Comparison of ENCODE assay signal across 9 mouse cellular contexts in the genomic region with DNA sequence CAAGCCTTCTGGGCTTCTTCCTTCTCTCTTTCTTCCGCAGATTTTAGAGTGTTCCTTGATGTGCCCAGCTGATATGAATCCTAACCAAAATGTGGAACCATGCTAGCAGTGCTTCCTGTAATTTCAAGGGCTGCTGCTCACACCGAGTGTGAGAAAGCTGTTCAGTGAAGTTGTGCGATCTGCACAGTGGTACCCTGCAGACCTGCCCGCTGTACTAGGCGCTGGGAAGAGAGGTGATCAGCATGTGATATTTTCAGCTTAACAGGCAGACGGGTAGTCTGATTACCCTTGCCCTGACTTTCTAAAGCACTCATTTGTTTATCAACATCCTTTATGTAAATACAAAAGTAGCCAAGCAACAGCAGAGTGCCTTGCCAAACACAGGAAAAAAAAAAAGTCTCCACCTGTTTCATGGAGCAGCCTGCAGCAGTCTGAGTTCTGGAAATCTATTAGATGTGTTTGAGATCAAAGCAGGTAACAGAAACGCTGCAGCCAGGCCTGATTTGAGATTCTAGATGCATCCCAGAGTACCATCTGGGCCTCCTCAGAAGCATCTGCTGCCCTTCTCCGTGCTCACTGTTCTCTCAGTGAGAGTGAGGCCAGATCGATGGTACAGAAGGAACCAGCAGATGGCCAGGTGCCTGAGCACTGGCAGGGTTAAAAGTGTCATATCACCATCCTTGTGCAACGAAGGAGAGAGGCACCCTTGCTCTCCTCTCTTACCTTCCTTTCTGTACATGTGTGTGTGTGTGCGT.
DNase-seq lines count a peak whose midpoint lies in the region; ATAC-seq and TF ChIP-seq lines count a peak whose summit lies in the region.
"Had no signal": no experiment of that assay in that cellular context is flagged by ENCODE, and none has a peak within 500 bp of the region (broad histone marks: within the 10 kb centered on the region; RNA-seq: fewer than 3 reads in every experiment).

No protein-coding gene starts in this region.

- no peaks in the 10 kb centered on the region for H3K9me3 ChIP-seq in hindbrain, embryonic 11.5 days (ENCODE audit: control insufficient read depth, low read length)
- H3K9me3 ChIP-seq: liver, embryonic 15.5 days had no signal

- H3K4me1 ChIP-seq in cerebellum, adult 2 months (ENCODE audit: control insufficient read depth, insufficient read depth, low read length), result peaks cover 11% of the 10 kb centered on the region; the same call in 1 of the 2 replicates
- H3K4me1 ChIP-seq in hindbrain, embryonic 11.5 days (replicated peaks; ENCODE audit: control insufficient read depth, insufficient read depth, low read length), result peaks cover 2% of the 10 kb centered on the region; the same call in 1 of the 2 replicates
- no peaks in the 10 kb centered on the region for H3K4me1 ChIP-seq in thymus, adult 2 months (replicated peaks; ENCODE audit: control insufficient read depth, insufficient read depth, low read length)
- H3K4me1 ChIP-seq: liver, embryonic 15.5 days had no signal

- no peak overlapping the region for H3K9ac ChIP-seq in hindbrain, embryonic 11.5 days (ENCODE audit: low read depth, low read length)
- H3K9ac ChIP-seq: liver, embryonic 15.5 days had no signal

- H3K27me3 ChIP-seq in cerebellum, adult 2 months (ENCODE audit: control insufficient read depth, insufficient read depth, low read length), result no peaks in the 10 kb centered on the region; the same call in 1 of the 2 replicates
- H3K27me3 ChIP-seq in hindbrain, embryonic 11.5 days (ENCODE audit: control insufficient read depth, insufficient read depth, low read length), result no peaks in the 10 kb centered on the region
- H3K27me3 ChIP-seq in thymus, adult 2 months (ENCODE audit: control insufficient read depth, insufficient read depth, low read length), result no peaks in the 10 kb centered on the region
- H3K27me3 ChIP-seq: liver, embryonic 15.5 days had no signal

- H3K27ac ChIP-seq in cerebellum, adult 2 months (ENCODE audit: insufficient read depth, low read length), result no peak overlapping the region
- H3K27ac ChIP-seq in hindbrain, embryonic 11.5 days (ENCODE audit: low read depth, low read length), result peak overlapping the region; percentile 20; the same call in 1 of the 2 replicates
- H3K27ac ChIP-seq in thymus, adult 2 months (ENCODE audit: control insufficient read depth, insufficient read depth, low read length), result no peak overlapping the region
- H3K27ac ChIP-seq: liver, embryonic 15.5 days had no signal

- peak; percentile 90 for DNase-seq in brain, adult 2 months (ENCODE audit: low read depth, low spot score)
- peak; percentile 30 to 43 for DNase-seq in cerebellum, adult 2 months
- DNase-seq in hindbrain, embryonic 11.5 days (ENCODE audit: low spot score), result peak; percentile 34
- DNase-seq in left cerebral cortex, postnatal 4 days, result peak; percentile 69
- no peak for DNase-seq in testis, postnatal 14 days (ENCODE audit: low spot score)
- DNase-seq in thymus, adult 2 months, result no peak
- DNase-seq in Muller cell, postnatal 12 days (ENCODE audit: inconsistent ontology term), result no peak
- no peak for DNase-seq in gastrocnemius, adult 8-10 months (ENCODE audit: low spot score in 2 of 2)

- TF ChIP-seq POLR2A in cerebellum, adult 2 months (IDR thresholded peaks at IDR 0.05; ENCODE audit: borderline replicate concordance, insufficient read depth, low read length), result no peak
- no peak for TF ChIP-seq POLR2A in thymus, adult 2 months (IDR thresholded peaks at IDR 0.05; ENCODE audit: control insufficient read depth, extremely low read depth, insufficient read depth, low read length, poor library complexity)

- no peak overlapping the region for H3K4me2 ChIP-seq in hindbrain, embryonic 11.5 days (replicated peaks; ENCODE audit: low read depth, low read length)
- H3K4me2 ChIP-seq: liver, embryonic 15.5 days had no signal

- TF ChIP-seq CTCF in cerebellum, adult 2 months (IDR thresholded peaks at IDR 0.05; ENCODE audit: borderline replicate concordance, insufficient read depth, low read depth, low read length), result no peak
- TF ChIP-seq CTCF in thymus, adult 2 months (IDR thresholded peaks at IDR 0.05; ENCODE audit: borderline replicate concordance, control insufficient read depth, extremely low read depth, insufficient read depth, low read length, poor library complexity), result no peak

- ATAC-seq in hindbrain, embryonic 11.5 days (ENCODE audit: low FRiP score), result peak; percentile 70

- H3K4me3 ChIP-seq in cerebellum, adult 2 months (replicated peaks; ENCODE audit: insufficient read depth, low read depth, low read length), result no peak overlapping the region
- H3K4me3 ChIP-seq in hindbrain, embryonic 11.5 days (ENCODE audit: low read depth, low read length), result no peak overlapping the region
- no peak overlapping the region for H3K4me3 ChIP-seq in thymus, adult 2 months (ENCODE audit: control insufficient read depth, insufficient read depth, low read length)
- H3K4me3 ChIP-seq: liver, embryonic 15.5 days had no signal

- WGBS in cerebellum, adult 2 months, result 23% methylated on average over 11 of the region's 11 CpGs
- 36% methylated on average over 11 of the region's 11 CpGs for WGBS in hindbrain, embryonic 11.5 days
- 47% methylated on average over 11 of the region's 11 CpGs for WGBS in thymus, adult 2 months

- H3K36me3 ChIP-seq in hindbrain, embryonic 11.5 days (ENCODE audit: control insufficient read depth, insufficient read depth, low read length), result no peaks in the 10 kb centered on the region
- H3K36me3 ChIP-seq in thymus, adult 2 months (ENCODE audit: control insufficient read depth, insufficient read depth, low read length), result no peaks in the 10 kb centered on the region
- H3K36me3 ChIP-seq: liver, embryonic 15.5 days had no signal

- intact Hi-C loops in left cerebral cortex, postnatal 4 days (cut with DNase I), result no loop called here

Comparison
In these comparisons a context has a peak if more than half of its experiments do, and no peak if none do; other contexts are left out.
1. DNase-seq: peak in brain, adult 2 months (single experiment), cerebellum, adult 2 months (2 of 2), hindbrain, embryonic 11.5 days (single experiment) and left cerebral cortex, postnatal 4 days (single experiment); none in testis, postnatal 14 days (single experiment), thymus, adult 2 months (single experiment), Muller cell, postnatal 12 days (single experiment) and gastrocnemius, adult 8-10 months (0 of 2).